Mouse (Mus musculus): ENCODE results near the gene Numbl.

Gene Numbl

GRCm38 (mm10) chr7:27323001-27323400 lies 64.8 kb downstream of the Numbl start:
- in situ Hi-C loops (cut with MseI, MboI), result no loop called here

- in situ Hi-C loops (cut with MseI, MboI), result no loop called here
These were observed 65.9 kb downstream of the Numbl start for GRCm38 (mm10) chr7:27324161-27324560.

- in situ Hi-C loops (cut with MseI, MboI), result no loop called here
These were observed 66.7 kb downstream of the Numbl start for GRCm38 (mm10) chr7:27324928-27325327.

- in situ Hi-C loops (cut with MseI, MboI), result no loop called here
These were observed 67.5 kb downstream of the Numbl start for GRCm38 (mm10) chr7:27325697-27326096.

- in situ Hi-C loops (cut with MseI, MboI), result no loop called here
These were observed 68.1 kb downstream of the Numbl start for GRCm38 (mm10) chr7:27326101-27326880.

GRCm38 (mm10) chr7:27327500-27327899 lies 69.3 kb downstream of the Numbl start:
- in situ Hi-C loops (cut with MseI, MboI), result no loop called here

GRCm38 (mm10) chr7:27328161-27328560 lies 69.9 kb downstream of the Numbl start:
- in situ Hi-C loops (cut with MseI, MboI), result no loop called here

- in situ Hi-C loops (cut with MseI, MboI), result no loop called here
These were observed 70.4 kb downstream of the Numbl start for GRCm38 (mm10) chr7:27328648-27329047.

- in situ Hi-C loops (cut with MseI, MboI), result no loop called here
These were observed 71.2 kb downstream of the Numbl start for GRCm38 (mm10) chr7:27329326-27329947.

GRCm38 (mm10) chr7:27329981-27330380 lies 71.7 kb downstream of the Numbl start:
- in situ Hi-C loops (cut with MseI, MboI), result no loop called here

GRCm38 (mm10) chr7:27330709-27331540 lies 72.7 kb downstream of the Numbl start:
- in situ Hi-C loops (cut with MseI, MboI), result no loop called here

- in situ Hi-C loops (cut with MseI, MboI), result no loop called here
These were observed 73.3 kb downstream of the Numbl start for GRCm38 (mm10) chr7:27331541-27331851.
